Mouse (Mus musculus) hindbrain, embryonic 14.5 days (tissue): ENCODE measurements at regions not wholly inside any gene's neighbourhood (a gene's known extent, or its start where the extent isn't known, plus 50 kb on each side); places are given as distances from the start of the nearest gene placed in this dataset.
"Not testable (repeated sequence)": the region's sequence is repeated elsewhere in the genome, so short reads cannot be mapped to it uniquely, and the experiment has no call there.

Source experiments
- ATAC-seq: fragments of 200-750 bp; cut with Nextera tagmentation; 2 replicates; pipeline ENCODE4 v1.8.0; 2017; ENCODE audit warnings: moderate number of reproducible peaks, mild to moderate bottlenecking, moderate TSS enrichment, moderate library complexity; ENCODE audit not compliant: low FRiP score
- DNase-seq: peaks from one replicate; pipeline ENCODE4 v3.0.0-alpha.2; 2015; ENCODE audit warnings: low spot score
- H3K27ac ChIP-seq: fragments of 300-500 bp; sonication (generic); 2 replicates; pipeline ENCODE4 v1.5.1; 2014; ENCODE audit warnings: mild to moderate bottlenecking, moderate library complexity
- H3K27me3 ChIP-seq: fragments of 300-500 bp; sonication (generic); 2 replicates; pipeline ENCODE4 v1.6.1; 2014; ENCODE audit warnings: mild to moderate bottlenecking, low read length, mixed read lengths; ENCODE audit not compliant: control insufficient read depth, insufficient read depth
- H3K36me3 ChIP-seq: fragments of 300-500 bp; sonication (generic); replicated peaks from 2 replicates; pipeline ENCODE4 v1.6.1; 2014; ENCODE audit not compliant: control insufficient read depth, insufficient read depth
- H3K4me1 ChIP-seq: fragments of 300-500 bp; sonication (generic); replicated peaks from 2 replicates; pipeline ENCODE4 v1.6.1; 2014; ENCODE audit warnings: antibody characterized with exemption, low read length, mixed read lengths; ENCODE audit not compliant: control insufficient read depth, insufficient read depth
- H3K4me2 ChIP-seq: fragments of 300-500 bp; sonication (generic); replicated peaks from 2 replicates; pipeline ENCODE4 v1.6.1; 2014; ENCODE audit warnings: mild to moderate bottlenecking, moderate library complexity
- H3K4me3 ChIP-seq: fragments of 300-500 bp; sonication (generic); replicated peaks from 2 replicates; pipeline ENCODE4 v1.5.1; 2014; ENCODE audit warnings: mild to moderate bottlenecking, low read length
- H3K9ac ChIP-seq: fragments of 300-500 bp; sonication (generic); 2 replicates; pipeline ENCODE4 v1.6.1; 2014
- H3K9me3 ChIP-seq: fragments of 300-500 bp; sonication (generic); 2 replicates; pipeline ENCODE4 v1.6.1; 2016; ENCODE audit warnings: low read length; ENCODE audit not compliant: control insufficient read depth
- WGBS: fragments of 180-500 bp; shearing (Covaris S2); extraction: QIAGEN DNeasy Blood & Tissue Kit; methylation state at CpG from one replicate; pipeline ENCODE4 v1.1.7; 2014; 5-methylcytosine and 5-hydroxymethylcytosine counted together

DNA sequence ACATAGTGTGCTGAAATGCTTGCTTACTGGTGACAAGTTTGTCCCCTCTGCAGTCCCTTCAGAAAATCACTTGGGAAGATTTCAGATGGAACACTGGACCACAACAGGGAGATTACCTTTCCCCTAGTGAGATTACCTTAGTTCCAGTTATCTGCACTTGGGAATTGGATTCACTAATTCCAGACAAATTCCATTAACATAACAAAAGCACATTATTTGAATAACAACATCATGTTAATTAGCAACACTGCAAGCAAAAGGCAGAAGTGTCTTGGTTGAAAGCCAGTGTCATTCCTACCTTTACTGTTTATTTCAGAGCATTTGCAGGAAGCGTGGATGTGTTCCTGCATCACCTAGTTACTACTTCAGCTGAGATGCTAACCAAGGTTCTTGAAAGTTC, 355.6 kb downstream of the Impad1 start:
- H3K27ac ChIP-seq, result no peak overlapping the region
- 56% methylated on average over 1 of the region's 1 CpGs for WGBS
- H3K9ac ChIP-seq, result no peak overlapping the region
- no peak overlapping the region for H3K4me3 ChIP-seq
- DNase-seq (no peak), ATAC-seq (no peak)
- no peaks in the 10 kb centered on the region for H3K36me3 ChIP-seq
- no peaks in the 10 kb centered on the region for H3K4me1 ChIP-seq
- H3K4me2 ChIP-seq, result no peak overlapping the region
- H3K27me3 ChIP-seq, result no peaks in the 10 kb centered on the region
- H3K9me3 ChIP-seq, result no peaks in the 10 kb centered on the region

DNA sequence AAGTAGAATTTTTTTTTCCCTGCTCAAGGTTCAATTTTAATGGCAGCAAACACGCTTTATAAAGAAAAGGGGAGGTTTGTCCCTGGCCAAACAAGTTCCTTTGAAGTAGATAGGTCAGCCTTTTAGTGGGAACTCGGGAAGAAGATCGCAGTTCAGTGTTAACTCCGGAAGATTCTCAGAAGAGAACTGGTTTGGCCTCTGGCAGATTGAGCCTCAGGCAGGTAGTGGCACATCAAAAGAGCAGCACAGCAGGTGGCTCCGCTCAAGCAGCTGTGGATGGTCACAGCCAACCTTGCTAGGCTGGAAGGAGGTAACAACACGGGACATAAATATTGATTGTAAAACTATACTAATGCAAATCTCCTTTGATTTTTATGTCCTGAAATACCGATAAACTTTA, 347.2 kb upstream of the Sdr16c6 start:
- not testable (repeated sequence) for H3K9ac ChIP-seq, DNase-seq, H3K4me3 ChIP-seq, H3K4me2 ChIP-seq, H3K27ac ChIP-seq, H3K9me3 ChIP-seq, ATAC-seq, H3K27me3 ChIP-seq, H3K4me1 ChIP-seq, H3K36me3 ChIP-seq
- WGBS, result 47% methylated on average over 7 of the region's 7 CpGs

GRCm38 (mm10) chr4:4403812-4404211, 326.5 kb upstream of the Sdr16c6 start:
- Histone ChIP-seq H3K4me2 (no peak overlapping the region), H3K4me1 (no peaks in the 10 kb centered on the region)
- no peak for ATAC-seq

GRCm38 (mm10) chr4:4397410-4397809, 320.1 kb upstream of the Sdr16c6 start:
- Histone ChIP-seq H3K4me3 (no peak overlapping the region), H3K4me1 (no peaks in the 10 kb centered on the region), H3K27ac (no peak overlapping the region), H3K36me3 (no peaks in the 10 kb centered on the region), H3K9ac (no peak overlapping the region), H3K9me3 (no peaks in the 10 kb centered on the region), H3K4me2 (no peak overlapping the region), H3K27me3 (no peaks in the 10 kb centered on the region)
- DNase-seq (no peak), ATAC-seq (no peak)
- whole genome bisulfite sequencing, result 82% methylated on average over 4 of the region's 4 CpGs

More at GRCm38 (mm10) chr4:4403812-4404211, 326.5 kb upstream of the Sdr16c6 start:
- Histone ChIP-seq H3K9me3 (no peaks in the 10 kb centered on the region), H3K4me3 (no peak overlapping the region), H3K27ac (no peak overlapping the region), H3K9ac (no peak overlapping the region), H3K27me3 (no peaks in the 10 kb centered on the region), H3K36me3 (no peaks in the 10 kb centered on the region)
- 80% methylated on average over 2 of the region's 2 CpGs for WGBS
- no peak for DNase-seq

- ATAC-seq (peak; percentile 85), DNase-seq (peak; percentile 30)
- Histone ChIP-seq H3K9ac (no peak overlapping the region), H3K36me3 (no peaks in the 10 kb centered on the region), H3K4me1 (no peaks in the 10 kb centered on the region), H3K4me3 (no peak overlapping the region), H3K27ac (no peak overlapping the region), H3K27me3 (no peaks in the 10 kb centered on the region), H3K4me2 (no peak overlapping the region), H3K9me3 (no peaks in the 10 kb centered on the region)
- 71% methylated on average over 3 of the region's 3 CpGs for WGBS
These were observed 302.8 kb upstream of the Sdr16c6 start for GRCm38 (mm10) chr4:4380024-4380590.

DNA sequence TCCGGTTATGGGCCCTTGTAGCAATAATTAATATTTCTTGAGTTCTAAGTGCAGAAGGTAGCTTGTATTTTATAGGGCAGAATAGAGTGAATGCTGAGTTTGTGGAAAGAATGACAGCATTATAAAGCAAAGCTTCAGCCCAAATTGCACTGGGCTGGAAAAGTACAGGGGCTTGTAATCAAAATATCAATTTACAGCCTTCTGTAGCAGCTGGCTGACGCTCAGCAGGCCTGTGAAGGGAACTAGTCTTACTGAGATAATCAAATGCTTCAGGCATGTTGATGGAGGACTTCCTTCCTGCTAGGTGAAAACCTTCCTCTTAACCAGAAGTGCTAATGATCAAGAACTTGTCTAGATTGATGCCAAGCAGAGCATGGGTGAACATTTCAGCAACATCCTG, 257.9 kb upstream of the Sdr16c6 start:
- Histone ChIP-seq H3K9ac (no peak overlapping the region), H3K4me3 (no peak overlapping the region), H3K36me3 (no peaks in the 10 kb centered on the region), H3K27ac (no peak overlapping the region), H3K9me3 (no peaks in the 10 kb centered on the region), H3K27me3 (no peaks in the 10 kb centered on the region), H3K4me1 (no peaks in the 10 kb centered on the region), H3K4me2 (no peak overlapping the region)
- DNase-seq, result no peak
- no peak for ATAC-seq
- 64% methylated on average over 2 of the region's 2 CpGs for WGBS

DNA sequence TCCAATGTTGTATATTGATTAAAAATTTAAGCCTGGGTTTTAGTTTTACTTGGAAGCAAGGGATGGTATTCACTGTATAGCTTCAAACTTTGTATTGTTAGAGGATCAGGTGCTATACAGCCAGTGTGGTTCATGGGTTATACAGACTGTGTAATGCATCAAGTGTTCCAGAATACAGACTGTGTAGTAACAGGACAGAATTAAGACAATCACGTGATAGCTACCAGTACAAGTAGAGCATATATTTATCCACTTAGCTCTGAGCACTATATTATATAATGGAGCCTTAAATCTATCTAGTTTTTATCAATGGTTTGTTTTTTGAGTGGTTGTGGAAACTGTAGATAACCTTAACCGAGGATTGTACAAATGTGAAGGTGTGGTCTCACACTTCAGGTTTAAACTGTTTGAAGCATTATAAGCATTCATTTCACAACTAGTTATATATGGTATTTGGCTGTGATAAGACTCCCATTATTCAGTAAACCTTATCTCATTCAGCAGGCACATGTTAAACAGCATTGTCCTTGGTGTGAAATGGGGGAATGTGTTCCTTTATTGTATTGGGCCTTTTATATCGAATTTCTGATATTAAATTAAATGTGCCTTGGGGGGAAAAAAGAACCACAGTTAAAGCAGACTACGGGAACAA, 256.3 kb upstream of the Sdr16c6 start:
- DNase-seq (no peak), ATAC-seq (0 out of 2 replicates have a peak, but pooled peaks have one; percentile 27)
- H3K27me3 ChIP-seq, result no peaks in the 10 kb centered on the region
- no peak overlapping the region for H3K4me3 ChIP-seq
- H3K36me3 ChIP-seq, result no peaks in the 10 kb centered on the region
- H3K4me2 ChIP-seq, result no peak overlapping the region
- 74% methylated on average over 4 of the region's 4 CpGs for WGBS
- no peaks in the 10 kb centered on the region for H3K4me1 ChIP-seq
- H3K9ac ChIP-seq, result no peak overlapping the region
- H3K9me3 ChIP-seq, result no peaks in the 10 kb centered on the region
- no peak overlapping the region for H3K27ac ChIP-seq

GRCm38 (mm10) chr4:4331105-4331504, 253.8 kb upstream of the Sdr16c6 start:
- DNase-seq, result no peak
- 97% methylated on average over 1 of the region's 1 CpGs for WGBS
- no peak overlapping the region for H3K4me2 ChIP-seq
- no peaks in the 10 kb centered on the region for H3K9me3 ChIP-seq
- H3K9ac ChIP-seq, result no peak overlapping the region
- H3K4me3 ChIP-seq, result no peak overlapping the region
- H3K27me3 ChIP-seq, result no peaks in the 10 kb centered on the region
- no peaks in the 10 kb centered on the region for H3K4me1 ChIP-seq
- H3K27ac ChIP-seq, result no peak overlapping the region
- H3K36me3 ChIP-seq, result no peaks in the 10 kb centered on the region
- ATAC-seq, result no peak

- WGBS, result 83% methylated on average over 3 of the region's 3 CpGs
- Histone ChIP-seq H3K4me1 (no peaks in the 10 kb centered on the region), H3K27ac (no peak overlapping the region), H3K9me3 (no peaks in the 10 kb centered on the region), H3K9ac (no peak overlapping the region), H3K4me2 (no peak overlapping the region), H3K4me3 (no peak overlapping the region), H3K27me3 (no peaks in the 10 kb centered on the region), H3K36me3 (no peaks in the 10 kb centered on the region)
- DNase-seq (no peak), ATAC-seq (no peak)
These were observed 238.5 kb upstream of the Sdr16c6 start for GRCm38 (mm10) chr4:4315651-4316411.
